ENCODE assay signal across 17 mouse cellular contexts in genomic region chr2:11189150-11189767, GRCm38 (mm10).
"Had no signal": no experiment of that assay in that cellular context is flagged by ENCODE, and none has a peak within 500 bp of the region (broad histone marks: within the 10 kb centered on the region; RNA-seq: fewer than 3 reads in every experiment).

No protein-coding gene starts in this region.

- H3K9me3 ChIP-seq: midbrain, embryonic 10.5 days; midbrain, embryonic 12.5 days; neural tube, embryonic 12.5 days; stomach, embryonic 15.5 days had no signal

- H3K9ac ChIP-seq: liver, embryonic 14.5 days; lung, embryonic 14.5 days; midbrain, embryonic 12.5 days; neural tube, embryonic 12.5 days; stomach, embryonic 15.5 days had no signal

- DNase-seq: lung, adult 18-20 months; lung, embryonic 14.5 days; lung, postnatal 10 days; lung, postnatal 4 days; midbrain, embryonic 14.5 days; right cerebral cortex, postnatal 14 days; spleen, adult 18-20 months; thymus, postnatal 25 days; thymus, postnatal 4 days had no signal

- ATAC-seq: midbrain, embryonic 16.5 days had no signal

- H3K4me2 ChIP-seq: lung, embryonic 14.5 days; midbrain, embryonic 12.5 days; neural tube, embryonic 12.5 days; stomach, embryonic 15.5 days had no signal

- H3K27me3 ChIP-seq: neural tube, embryonic 12.5 days; stomach, embryonic 15.5 days had no signal

- H3K36me3 ChIP-seq: midbrain, embryonic 10.5 days; midbrain, embryonic 12.5 days; neural tube, embryonic 12.5 days; stomach, embryonic 15.5 days had no signal

- H3K4me1 ChIP-seq: midbrain, embryonic 10.5 days; midbrain, embryonic 12.5 days; stomach, embryonic 15.5 days had no signal

- H3K27ac ChIP-seq: liver, embryonic 14.5 days; midbrain, embryonic 10.5 days; midbrain, embryonic 12.5 days; neural tube, embryonic 12.5 days; stomach, embryonic 15.5 days; stomach, postnatal 0 days had no signal

- H3K4me3 ChIP-seq: midbrain, embryonic 10.5 days; midbrain, embryonic 12.5 days; myocyte; neural tube, embryonic 12.5 days; stomach, embryonic 15.5 days had no signal
